Mouse (Mus musculus) ovary, postnatal 36 days (tissue): ENCODE results near the gene Gm10197.
"Not testable (repeated sequence)": the region's sequence is repeated elsewhere in the genome, so short reads cannot be mapped to it uniquely, and the experiment has no call there.

ENCODE experiments used
- DNase-seq: peaks from one replicate; pipeline ENCODE4 v3.0.0; 2022; ENCODE audit warnings: low spot score, mixed read lengths

Gene Gm10197

GRCm38 (mm10) chr19:53371666-53372065 is at the start of gene Gm10197:
TSS of gene Gm10197 (minus strand) at chr19:53371766.
- DNase-seq: no peak

GRCm38 (mm10) chr19:53420924-53421582 is 49.5 kb upstream of the Gm10197 start:
- DNase-seq: peak; percentile 72

GRCm38 (mm10) chr19:53419834-53420233 is 48.3 kb upstream of the Gm10197 start:
- DNase-seq: peak; percentile 54

DNA sequence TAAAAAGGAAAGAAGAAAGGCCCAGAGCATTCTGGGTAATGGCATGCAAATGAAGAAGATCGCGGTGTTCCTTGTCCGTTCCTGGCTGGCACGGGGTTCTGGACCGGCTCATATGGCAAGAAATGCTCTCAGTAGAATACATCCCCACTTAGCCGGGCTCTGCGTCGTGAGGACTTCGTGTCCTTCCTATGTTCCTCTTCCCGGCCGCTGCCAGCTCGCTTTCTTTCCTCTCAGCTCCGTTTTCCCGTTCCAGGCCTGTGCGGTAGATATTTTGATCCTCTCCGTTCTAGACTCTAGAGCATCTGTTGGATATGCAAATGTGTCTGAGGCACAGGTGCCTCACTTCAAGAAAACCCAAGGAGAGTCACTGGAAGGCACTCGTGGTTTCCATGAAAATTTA is 43.6 kb upstream of the Gm10197 start:
- DNase-seq: no peak

GRCm38 (mm10) chr19:53414650-53415049 is 43.1 kb upstream of the Gm10197 start:
- no peak for DNase-seq

DNA sequence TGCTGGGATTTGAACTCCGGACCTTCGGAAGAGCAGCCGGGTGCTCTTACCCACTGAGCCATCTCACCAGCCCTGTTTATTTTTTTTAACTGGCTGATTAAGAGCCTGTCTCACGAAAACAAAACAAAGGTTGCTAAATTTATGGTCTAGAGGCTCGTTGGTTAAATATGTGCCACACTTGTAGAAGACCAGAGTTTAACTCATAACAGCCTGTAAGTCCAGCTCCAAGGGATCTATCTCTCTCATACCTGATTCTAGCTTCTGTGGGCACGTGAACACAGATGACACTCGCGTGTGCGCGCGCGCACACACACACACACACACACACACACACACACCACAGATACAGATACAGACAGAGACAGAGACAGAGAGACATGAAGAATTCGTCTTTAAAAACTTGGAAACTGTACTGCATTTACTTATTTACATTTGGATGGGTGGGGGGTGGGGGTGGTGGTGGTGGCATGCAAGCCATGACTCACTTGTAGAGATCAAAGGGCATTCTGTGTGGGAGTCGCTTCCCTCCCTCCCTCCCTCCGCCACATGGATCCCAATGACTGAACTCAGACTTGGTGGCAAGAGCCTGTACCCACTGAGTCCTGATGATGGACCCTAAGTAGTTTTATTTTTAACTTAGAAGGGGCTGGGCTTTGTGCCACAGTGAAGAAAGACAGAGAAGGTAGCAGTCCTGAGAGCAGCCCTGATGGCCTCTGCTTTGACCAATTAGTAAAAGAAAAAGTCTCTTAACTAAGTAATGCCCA is 42.2 kb upstream of the Gm10197 start:
- no peak for DNase-seq

DNA sequence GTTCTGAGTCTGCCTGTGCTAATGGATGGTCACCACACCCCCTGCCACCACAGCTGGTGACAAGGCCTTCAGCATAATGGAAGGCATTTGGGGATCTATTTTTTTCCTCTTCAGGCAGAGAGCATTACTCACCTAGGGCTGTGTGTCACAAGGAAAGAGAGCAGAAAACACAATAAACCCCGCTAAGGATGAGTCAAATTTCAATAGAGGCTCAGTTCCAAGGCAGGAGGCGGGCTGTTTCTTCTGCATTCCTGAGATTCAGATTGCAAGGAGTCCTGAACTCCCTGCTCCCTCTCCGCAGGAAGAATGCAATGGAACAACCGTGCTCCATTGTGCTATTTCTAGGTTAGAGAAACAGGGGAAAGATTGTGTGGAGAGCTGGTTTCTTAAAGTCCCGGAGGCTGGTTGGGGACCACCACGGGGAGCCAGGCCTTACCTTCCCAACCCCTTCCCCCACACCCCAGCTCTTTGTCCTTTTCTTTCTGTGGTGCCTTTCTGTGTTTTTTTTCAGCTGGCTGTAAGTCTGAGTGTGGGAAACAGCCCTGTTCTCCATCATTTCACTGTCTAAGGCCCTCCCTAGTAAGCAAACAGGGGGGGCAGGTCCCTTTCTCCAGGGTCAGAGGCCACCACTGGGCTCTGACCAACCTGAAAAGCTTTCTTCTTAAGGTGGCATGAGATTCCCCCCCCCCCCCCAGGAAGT is 40.7 kb upstream of the Gm10197 start:
- DNase-seq: no peak

GRCm38 (mm10) chr19:53409663-53410307 is 38.2 kb upstream of the Gm10197 start:
- DNase-seq: no peak

DNA sequence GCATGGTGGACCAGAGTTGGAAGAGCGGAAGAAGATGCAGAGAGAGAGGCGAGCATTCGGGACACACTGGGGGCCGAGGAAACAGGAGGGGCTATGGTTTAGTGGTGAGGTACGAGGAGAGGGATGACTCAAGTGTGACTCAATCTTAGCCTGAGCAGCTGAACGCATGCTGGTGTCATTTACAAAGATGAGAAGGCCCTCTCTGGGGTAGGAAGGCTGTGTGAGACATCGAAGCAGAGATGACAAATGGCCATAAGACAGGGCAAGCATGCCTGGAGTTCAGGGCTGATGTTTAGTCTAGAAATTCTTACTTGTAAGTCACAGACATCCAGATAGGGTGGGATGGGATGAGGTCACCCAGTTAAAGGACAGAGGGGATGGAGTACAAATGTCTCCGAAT is 36.8 kb upstream of the Gm10197 start:
- no peak for DNase-seq

- no peak for DNase-seq
Observed at GRCm38 (mm10) chr19:53407350-53407749, 35.8 kb upstream of the Gm10197 start.

- no peak for DNase-seq
Observed at GRCm38 (mm10) chr19:53405810-53406209, 34.2 kb upstream of the Gm10197 start.

DNA sequence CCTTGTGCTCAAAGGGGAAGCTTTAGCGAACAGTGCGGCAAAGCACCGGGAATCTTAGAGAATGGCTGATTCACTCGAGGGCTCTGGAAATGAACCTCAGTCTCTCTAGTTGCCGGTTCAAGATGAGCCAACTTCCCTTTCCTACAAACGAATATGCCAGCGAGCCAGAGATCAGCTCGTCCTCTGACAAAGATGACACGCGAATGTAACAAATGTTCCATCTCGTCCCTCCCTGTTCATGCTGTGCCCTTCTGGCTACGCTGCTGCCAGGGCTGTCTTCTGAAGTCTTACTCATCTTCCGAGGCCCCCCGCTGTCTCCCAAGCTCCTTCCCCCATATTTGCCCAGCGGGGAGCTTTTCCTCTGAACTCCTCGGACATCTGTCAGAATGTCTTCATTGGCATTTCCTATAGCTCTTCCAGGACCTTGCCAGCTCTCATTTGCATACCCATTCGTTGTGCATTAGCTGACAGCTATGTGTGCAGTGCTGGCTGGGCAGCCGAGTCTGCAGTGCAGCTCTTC is 33.3 kb upstream of the Gm10197 start:
- no peak for DNase-seq

DNA sequence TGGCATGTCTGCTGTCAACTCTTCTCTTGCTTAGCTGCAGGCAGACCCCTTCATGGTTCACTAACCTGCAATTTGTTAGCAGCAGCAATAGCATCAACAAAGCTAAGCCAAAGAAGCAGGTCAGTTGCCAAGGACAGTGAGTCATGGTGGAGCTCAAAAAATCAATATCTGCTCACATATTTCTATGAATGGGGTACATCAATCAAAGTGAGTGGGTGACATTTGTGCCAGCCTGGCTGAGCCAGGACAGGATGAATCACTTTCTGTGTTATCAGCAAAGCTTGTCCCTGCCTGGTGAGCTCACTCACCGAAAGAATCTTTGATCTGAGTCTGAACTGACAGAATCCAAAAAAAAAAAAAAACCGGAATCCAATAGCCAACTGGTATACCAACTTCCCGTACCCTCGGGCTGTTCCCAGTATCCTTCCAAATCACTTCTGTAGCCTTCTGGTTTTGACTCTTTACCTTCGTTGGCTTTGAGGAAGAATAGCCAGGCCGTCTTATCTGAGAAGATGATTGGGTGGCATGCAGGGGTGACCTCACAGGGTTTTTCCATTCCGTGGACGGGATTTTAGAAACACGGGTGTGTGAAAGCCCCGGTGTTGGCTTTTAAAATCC is 32.8 kb upstream of the Gm10197 start:
- no peak for DNase-seq

DNA sequence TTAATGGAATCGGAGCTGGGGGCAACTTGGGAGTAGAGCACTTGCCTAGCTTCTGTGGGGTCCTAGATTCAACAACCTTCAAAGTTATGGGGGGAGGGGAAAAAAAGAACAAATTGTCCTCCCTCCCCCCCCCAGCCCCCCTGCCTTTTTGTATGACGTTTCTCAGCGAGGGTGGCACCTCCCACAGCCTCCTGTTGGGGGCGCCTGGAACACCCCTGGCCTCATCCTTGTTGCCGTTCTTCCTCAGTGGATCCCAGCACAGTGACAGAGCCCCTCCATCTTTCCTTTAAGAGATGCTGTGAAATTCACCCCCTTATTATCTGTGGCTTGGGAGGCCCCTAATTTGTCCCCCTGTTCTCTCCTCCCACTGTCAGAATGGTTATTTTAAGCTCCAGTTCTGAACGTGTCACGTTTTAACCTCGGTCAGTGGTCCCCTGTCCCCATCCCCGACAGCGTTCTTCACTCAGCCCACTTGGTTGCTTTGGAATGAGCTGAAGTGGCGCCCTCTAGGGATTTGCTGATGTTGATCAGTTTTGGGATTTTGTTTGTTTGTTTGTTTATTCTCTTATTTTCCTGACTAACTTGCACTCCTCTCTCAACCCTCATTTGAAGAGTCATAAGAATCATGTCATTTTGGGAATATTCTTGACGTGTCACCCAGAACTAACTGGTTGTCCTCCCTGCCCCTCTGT is 31.3 kb upstream of the Gm10197 start:
- no peak for DNase-seq

- DNase-seq: no peak
Observed at GRCm38 (mm10) chr19:53400332-53401110, 29.0 kb upstream of the Gm10197 start.

DNA sequence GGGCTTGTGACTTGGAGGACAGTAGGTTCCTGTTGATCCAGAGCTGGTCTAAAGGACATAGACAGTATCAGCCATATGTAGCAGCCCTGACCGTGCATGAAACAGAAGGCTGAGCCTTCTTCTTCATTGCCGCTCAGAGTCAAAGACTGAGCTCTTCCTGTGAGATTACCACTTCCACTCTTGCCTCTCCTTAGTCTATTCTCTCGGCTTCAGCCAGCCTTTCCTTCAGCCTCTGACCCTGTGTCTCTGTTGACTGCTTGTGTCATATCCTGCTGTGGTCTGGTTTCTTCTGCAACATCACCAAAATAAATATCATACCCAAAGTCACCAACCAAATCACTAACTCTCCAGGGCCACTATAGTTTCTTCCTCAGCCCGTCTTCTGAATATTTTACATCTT is 27.6 kb upstream of the Gm10197 start:
- no peak for DNase-seq

DNA sequence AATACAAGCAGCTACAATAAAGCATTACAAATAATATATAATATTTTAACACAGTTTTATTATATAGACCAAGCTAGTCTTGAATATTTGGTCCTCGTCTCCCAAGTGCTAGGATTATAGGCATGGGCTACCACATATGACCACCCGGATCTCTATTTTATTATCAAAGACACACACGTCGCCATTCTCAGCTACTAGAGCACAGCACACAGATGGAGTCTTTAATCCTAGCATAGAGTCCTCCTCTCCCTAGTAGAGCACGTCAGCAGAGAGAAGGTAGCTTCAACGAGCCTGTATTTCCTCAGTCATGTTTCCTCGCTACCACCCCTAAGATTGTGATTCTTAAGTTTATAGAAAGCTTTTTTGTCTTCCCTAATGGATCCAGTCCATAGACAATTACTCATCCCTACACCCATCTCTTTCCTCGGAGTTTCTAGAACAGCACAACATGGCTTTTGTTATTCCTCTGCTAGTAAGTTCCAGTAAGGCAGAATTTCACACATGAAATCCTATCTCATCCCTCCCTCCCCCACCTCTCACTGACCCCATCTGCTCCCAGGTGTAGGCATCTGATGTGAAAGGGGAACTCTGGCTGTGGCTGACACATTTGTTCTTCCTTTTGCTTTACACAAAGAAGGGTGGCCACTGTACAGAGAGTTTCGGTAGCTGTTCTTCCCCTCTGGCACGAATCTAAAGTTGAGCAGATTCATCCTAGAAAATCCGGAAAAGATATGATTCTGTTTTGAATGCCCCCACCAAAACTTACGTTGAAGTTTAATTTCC is 26.1 kb upstream of the Gm10197 start:
- no peak for DNase-seq

DNA sequence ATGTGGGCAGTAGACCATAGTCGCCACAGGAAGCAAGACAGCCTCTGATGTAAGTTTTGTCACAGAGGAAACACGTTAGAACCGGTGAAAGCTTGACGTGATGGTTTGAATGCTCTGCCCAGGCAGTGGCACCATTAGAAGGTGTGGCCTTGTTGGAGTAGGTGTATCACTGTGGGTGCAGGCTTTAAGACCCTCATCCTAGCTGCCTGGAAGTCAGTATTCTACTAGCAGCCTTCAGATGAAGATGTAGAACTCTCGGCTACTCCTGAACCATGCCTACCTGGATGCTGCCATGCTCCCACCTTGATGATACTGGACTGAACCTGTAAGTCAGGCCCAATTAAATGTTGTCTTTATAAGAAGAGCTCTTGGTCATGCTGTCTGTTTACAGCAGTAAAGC is 24.2 kb upstream of the Gm10197 start:
- not testable (repeated sequence) for DNase-seq

GRCm38 (mm10) chr19:53394956-53395355 is 23.4 kb upstream of the Gm10197 start:
- DNase-seq: not testable (repeated sequence)

DNA sequence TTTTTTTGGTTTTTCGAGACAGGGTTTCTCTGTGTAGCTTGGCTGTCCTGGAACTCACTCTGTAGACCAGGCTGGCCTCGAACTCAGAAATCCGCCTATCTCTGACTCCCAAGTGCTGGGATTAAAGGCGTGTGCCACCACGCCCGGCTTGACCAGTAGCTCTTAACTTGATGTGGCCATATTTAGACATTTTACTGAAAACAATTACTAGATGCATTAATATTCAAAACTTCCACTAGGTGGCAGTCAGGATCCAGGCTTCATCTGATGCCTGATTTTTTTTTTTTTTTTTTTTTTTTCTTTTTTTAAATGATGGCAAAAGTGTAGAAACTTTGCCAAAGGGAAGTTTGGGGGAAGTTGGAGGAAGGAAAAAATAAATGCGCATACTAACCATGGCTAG is 23.0 kb upstream of the Gm10197 start:
- DNase-seq: peak; percentile 41
